Mouse (Mus musculus): ENCODE measurements around the gene Amn. TPM values are rescaled to one million over a fixed set of nuclear protein-coding genes. Genes with fewer than 3 reads are reported as not detected.

Gene Amn
- total RNA-seq, 4 experiments from 2014 or later = 10.1 to 15.5 (median 11.6) TPM

DNA sequence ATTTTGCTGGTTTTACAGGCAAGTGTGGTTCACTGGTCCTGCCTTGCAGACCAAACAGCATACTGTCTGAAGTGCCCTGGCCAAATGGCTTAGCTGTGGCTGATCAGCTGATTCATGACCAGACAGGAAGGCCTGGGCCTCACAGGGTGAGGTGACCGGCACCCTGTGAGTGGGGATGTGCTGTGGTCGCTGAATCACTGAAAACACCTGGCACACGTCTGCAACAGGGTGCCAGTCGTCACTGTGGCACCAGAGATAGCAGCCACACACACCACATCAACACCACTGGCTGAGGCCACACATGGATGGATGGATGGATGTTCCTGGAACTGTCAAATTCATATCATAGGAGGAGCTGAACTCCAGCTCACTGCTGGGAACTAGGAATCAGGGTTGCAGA lies 52.5 kb downstream of the Amn start:
- no peak for DNase-seq (ENCODE audit: low spot score in 2 of 2)

GRCm38 (mm10) chr12:111324536-111324935 lies 53.6 kb downstream of the Amn start:
- no peak for DNase-seq (ENCODE audit: low spot score in 2 of 2)

DNA sequence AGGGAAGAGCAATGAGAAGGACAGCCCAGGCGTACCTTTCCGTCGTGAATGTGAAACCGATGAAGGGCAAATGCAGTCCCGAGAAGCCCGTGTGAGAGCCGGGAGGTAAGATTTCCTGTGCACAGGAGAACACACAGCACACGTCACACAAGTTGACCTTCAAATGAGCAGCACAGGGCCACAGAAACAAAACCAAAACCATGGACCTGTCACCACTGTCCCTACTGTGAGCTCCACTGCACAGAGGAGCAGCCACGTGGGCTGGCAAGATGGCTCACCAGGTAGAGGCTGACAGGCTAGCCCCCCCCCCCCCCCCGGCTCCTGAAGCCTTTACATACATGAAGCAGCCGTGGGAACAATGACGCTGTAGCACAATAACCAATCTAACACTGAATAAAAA lies 54.1 kb downstream of the Amn start:
- DNase-seq (ENCODE audit: low spot score in 2 of 2) = no peak

DNA sequence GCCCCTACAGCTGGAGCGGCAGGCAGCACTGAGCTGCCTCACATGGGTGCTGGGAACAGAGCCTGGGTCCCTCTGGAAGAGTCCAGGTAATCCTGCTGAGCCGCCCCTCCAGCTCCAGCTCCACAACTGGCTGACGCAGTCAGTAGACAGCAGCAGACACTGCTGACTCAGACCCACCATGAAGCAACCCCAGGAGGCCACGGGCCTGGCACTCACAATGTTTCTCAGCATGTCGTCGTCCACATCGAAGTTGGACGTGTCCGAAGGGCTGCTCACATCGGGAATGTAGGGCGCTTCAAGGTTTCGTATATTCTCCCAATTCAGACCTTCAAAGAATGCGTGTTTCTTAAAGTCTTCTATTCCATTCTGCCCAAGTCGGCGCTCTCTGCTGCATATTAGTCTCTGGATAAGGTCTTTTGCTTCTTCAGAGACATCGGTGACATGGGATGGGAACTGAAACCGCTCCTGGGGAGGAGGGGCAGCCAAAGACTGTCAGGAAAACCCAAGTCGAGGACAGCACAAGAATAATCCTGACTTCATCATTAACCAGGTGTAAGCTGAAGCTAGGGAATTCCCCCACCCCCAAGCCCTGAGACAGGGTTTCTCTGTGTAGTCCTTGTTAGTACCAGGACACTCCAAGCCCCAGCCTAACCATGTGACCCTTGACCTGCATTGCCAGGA lies 55.0 kb downstream of the Amn start:
- no peak for DNase-seq (ENCODE audit: low spot score in 2 of 2)

Other genes starting within 250 kb of the Amn start
- gene Rcor1, start 231.7 kb upstream of the Amn start, total RNA-seq (2022) = 10 to 100 TPM; 13.0 to 15.2 (median 14.2) TPM
- gene Traf3, start 104.7 kb upstream of the Amn start, total RNA-seq (2022) = 10 to 100 TPM; 28.3 to 41.2 (median 36.2) TPM
- not detected for gene 4930595D18Rik, start 86.6 kb upstream of the Amn start, total RNA-seq (2022)
- gene Cdc42bpb, start 106.6 kb downstream of the Amn start, total RNA-seq (2022) = 100 to 1,000 TPM; 123 to 157 (median 142) TPM
- gene Lbhd2, start 135.7 kb downstream of the Amn start, total RNA-seq (2022) = 1 to 10 TPM; 2.4 to 4.8 (median 3.5) TPM
- gene Exoc3l4, start 145.9 kb downstream of the Amn start, total RNA-seq (2022) = 1 to 10 TPM; 1.7 to 2.5 (median 2.0) TPM
- 1 to 10 TPM in 1 of 4 experiments, under 1 TPM in 3; 0.44 to 1.3 (median 0.68) TPM for gene Tnfaip2, start 171.4 kb downstream of the Amn start, total RNA-seq (2022)
- 1 to 10 TPM; 3.0 to 5.1 (median 3.8) TPM for gene Gm266, start 214.7 kb downstream of the Amn start, total RNA-seq (2022)

All from left cerebral cortex, adult 8-10 months (tissue).